Mouse (Mus musculus) heart, adult 8-10 months (tissue): ENCODE measurements at regions not wholly inside any gene's neighbourhood (a gene's known extent, or its start where the extent isn't known, plus 50 kb on each side); places are given as distances from the start of the nearest gene placed in this dataset.

Experiments
- DNase-seq: peaks from one replicate; pipeline ENCODE4 v3.0.0; 2022; ENCODE audit warnings: low spot score

DNA sequence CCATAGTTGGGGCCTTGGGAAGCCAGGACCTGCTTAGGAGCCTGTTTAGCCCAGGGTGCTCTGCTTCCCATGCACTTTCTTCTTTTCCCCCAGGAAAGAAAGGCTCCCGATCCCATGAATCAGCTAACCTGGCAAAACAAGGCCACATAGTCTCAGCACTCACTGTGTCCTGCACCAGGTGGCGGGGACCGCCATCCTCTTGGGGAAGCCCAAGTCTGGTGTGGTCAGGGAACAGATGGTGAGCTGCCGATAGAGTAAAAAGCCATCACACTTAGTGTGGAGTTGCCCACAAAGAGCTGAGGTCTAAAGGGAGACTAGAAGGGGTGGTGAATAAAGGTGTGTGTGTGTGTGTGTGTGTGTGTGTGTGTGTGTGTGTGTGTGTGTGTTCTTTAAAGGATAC lies 57.0 kb upstream of the Lrpap1 start:
- DNase-seq: no peak

DNA sequence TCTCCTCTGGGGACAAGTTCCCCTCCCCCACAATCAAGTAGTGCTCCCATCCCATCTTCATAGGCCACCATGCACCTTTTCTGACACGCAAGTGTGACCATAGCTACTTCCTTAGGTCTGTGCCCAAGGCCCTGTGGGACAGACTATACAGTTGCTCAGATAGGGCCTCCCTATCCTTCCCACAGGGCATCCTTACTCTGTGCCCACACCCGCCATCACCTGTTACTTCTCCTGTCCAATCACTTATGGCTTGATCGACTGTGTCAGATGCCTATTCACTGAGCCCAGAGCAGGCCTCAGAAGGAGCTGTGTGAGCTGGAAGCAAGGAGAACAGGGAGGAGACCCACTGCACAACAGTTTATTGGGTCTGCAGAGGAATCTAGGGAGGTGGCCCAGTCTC lies 56.6 kb upstream of the Lrpap1 start:
- DNase-seq: no peak

DNA sequence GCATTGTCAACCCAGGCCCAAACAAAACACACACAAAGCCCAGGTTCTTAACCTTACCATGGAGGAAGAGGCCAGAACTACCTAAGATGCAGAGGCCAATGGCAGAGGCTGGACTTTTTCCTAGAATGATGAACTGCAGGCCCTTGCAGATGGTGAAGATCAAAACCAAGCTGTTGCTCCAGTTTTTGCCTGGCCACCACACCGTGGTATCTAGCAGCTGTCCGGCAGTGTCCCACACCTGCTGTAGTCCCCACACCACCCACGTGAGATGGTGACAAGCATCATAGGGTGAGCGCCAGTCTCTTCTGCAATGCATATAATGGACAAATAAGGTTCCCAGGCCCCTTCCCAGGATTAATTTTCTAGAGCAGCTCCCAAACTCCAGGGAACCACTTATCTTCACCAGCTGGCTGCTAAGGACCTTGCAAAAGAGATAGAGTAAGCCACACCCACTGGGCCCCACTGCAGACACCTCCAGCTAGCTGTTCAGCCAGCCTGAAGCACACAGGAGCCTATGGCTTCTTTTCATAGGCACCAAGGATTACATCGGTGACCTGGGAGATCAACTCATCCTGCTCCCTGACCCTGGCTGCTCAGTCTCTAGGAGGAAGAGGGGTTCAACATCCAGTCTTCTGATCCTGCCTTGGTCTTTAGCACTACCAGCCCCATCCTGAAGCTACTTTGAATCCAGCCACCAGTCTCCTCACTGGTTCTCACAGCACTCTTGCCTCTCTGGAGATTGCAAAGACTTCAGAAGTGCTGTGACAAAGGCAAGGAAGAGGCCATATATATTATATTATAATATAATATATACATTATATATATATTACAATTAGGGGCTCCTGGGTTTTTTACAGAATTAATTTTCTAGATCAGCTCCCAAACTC lies 55.6 kb upstream of the Lrpap1 start:
- no peak for DNase-seq

DNA sequence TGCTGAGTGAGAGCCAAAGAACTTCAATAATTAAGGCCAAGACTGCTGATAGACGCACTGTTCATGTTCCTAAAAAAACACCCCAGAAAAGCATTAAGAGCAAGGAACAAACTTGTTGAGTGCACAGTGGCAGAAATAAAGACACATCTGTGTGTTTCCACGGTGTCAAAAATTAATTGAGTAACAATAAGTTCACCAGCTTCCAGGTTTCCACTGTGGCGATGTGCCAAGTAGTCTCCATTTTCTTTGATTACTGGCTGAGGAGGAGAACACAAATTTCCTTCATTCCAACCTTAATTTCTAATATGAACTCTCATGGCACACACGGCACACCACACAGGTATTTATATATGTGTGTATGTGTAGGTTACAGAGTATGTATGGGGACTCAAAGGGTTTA lies 54.3 kb upstream of the Lrpap1 start:
- no peak for DNase-seq

DNA sequence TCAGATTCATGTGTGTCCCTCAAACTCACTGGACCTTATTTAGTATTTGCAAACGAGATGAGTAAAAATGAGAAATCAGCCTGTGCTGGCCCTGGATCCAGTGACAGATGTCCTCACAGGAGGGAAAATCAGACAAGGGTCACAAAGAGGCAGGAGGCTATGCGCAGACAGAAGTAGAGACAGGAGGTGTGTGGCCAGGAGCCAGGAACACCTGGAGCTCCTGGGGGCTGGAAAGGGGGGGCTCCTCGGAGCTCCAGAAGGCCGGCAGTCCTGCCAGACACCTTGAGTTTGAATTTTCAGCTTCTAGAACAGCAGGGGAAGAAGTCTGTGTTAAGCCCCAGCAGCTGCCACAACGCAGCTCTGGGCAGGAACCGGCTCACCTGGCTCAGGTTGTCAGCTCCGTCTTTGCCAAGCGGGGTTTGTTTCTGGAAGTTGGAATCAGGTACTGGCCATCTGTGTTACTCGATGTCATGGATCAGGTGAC lies 53.7 kb upstream of the Lrpap1 start:
- no peak for DNase-seq

DNA sequence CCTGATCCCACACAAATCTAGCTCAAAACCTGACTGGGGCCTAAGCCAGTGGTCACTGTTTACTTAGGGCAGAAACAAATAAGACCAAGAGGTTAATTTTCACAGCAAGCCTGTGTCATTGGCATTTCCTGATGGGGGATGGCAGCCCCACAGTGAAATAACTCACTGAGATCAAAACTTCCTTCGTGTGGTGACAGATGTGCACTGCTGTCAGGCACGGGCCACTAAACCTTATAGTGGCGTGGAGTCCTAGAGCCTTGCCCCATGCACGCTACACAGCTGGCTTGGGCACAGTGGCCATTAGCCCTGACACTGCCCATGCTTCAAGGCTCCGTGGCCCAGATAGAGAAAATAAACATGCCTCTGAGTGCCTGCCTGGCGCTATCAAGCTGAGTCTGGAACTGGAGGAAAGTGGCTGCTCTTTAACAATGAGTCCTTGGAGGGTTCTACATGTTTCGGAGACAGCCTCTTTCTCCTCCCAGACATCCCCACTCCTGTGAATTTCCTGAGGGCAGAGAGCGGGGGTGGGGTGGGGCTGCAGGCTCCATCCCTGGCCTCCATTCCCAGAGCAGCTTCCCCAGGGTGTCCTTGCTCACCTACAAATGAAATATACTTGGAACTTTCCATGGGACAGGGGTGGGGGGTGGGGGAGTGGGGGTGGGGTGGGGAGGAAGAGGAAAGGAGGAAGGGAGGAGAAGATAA lies 52.9 kb upstream of the Lrpap1 start:
- DNase-seq: no peak

DNA sequence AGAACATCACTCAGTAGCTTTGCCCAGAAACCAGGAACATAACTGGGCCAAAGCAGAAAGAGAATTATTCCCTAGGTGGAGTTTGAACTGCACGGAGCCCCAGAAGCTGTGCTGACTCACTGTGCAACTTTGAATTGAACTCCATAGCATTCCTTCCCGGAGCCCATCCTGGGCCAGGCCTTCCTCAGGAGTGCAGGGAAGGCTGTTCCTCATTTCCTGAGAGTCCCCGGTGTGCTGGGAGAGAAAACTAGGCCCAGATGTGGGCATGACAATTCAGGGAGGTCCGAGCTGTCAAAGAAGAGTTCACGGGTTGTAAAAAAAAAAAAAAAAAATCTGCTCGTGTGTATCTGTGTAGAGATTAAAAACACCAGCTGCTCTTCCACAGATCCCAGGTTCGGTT lies 50.8 kb upstream of the Lrpap1 start:
- DNase-seq: no peak

DNA sequence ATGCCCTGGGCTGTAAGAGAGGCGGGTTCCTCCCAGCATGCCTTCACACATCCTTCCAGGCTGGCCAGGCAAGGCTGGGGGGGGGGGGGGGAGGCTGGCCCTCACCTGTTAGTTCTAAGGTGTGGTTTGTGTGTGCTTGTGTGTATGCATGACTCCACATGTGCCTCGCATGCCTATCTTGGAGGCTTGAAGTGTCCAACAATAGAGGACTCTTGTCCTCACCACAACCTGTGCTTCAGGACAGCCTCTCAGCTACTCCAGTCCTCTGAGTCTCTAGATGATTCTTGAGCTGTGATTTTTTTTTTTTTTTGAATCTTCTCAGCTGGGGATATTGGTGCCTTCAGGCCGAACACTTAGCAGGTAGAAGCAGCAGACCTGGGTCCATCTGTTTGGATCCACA lies 50.2 kb upstream of the Lrpap1 start:
- no peak for DNase-seq
